Mouse (Mus musculus): Measurements from ENCODE around the gene Gulp1. TPM values are rescaled to one million over a fixed set of nuclear protein-coding genes. Genes with fewer than 3 reads are reported as not detected.

Gene Gulp1
- polyA plus RNA-seq, 1 experiment from 2014 or later: 11.4 TPM

GRCm38 (mm10) chr1:44593109-44593508 lies 41.8 kb downstream of the Gulp1 start:
- no peak for ATAC-seq (replicated peaks; ENCODE audit: insufficient number of reproducible peaks, insufficient read depth, low FRiP score, low read depth)
- 74% methylated on average over 1 of the region's 1 CpGs for WGBS

GRCm38 (mm10) chr1:44598312-44598711 lies 47.0 kb downstream of the Gulp1 start:
- 87% methylated on average over 2 of the region's 2 CpGs for WGBS
- Histone ChIP-seq H3K4me1 (replicated peaks) (no peaks in the 10 kb centered on the region), H3K4me2 (no peak overlapping the region), H3K27me3 (no peaks in the 10 kb centered on the region), H3K36me3 (no peaks in the 10 kb centered on the region), H3K4me3 (no peak overlapping the region), H3K9me3 (replicated peaks) (no peaks in the 10 kb centered on the region), H3K9ac (no peak overlapping the region), H3K27ac (no peak overlapping the region)
- ATAC-seq (replicated peaks; ENCODE audit: insufficient number of reproducible peaks, insufficient read depth, low FRiP score, low read depth): no peak

More at GRCm38 (mm10) chr1:44593109-44593508, 41.8 kb downstream of the Gulp1 start:
- Histone ChIP-seq H3K36me3 (no peaks in the 10 kb centered on the region), H3K4me1 (replicated peaks) (peaks cover 5% of the 10 kb centered on the region; the same call in 1 of the 2 replicates), H3K9me3 (replicated peaks) (no peaks in the 10 kb centered on the region), H3K27ac (no peak overlapping the region), H3K27me3 (no peaks in the 10 kb centered on the region), H3K4me3 (no peak overlapping the region), H3K4me2 (no peak overlapping the region), H3K9ac (no peak overlapping the region)

DNA sequence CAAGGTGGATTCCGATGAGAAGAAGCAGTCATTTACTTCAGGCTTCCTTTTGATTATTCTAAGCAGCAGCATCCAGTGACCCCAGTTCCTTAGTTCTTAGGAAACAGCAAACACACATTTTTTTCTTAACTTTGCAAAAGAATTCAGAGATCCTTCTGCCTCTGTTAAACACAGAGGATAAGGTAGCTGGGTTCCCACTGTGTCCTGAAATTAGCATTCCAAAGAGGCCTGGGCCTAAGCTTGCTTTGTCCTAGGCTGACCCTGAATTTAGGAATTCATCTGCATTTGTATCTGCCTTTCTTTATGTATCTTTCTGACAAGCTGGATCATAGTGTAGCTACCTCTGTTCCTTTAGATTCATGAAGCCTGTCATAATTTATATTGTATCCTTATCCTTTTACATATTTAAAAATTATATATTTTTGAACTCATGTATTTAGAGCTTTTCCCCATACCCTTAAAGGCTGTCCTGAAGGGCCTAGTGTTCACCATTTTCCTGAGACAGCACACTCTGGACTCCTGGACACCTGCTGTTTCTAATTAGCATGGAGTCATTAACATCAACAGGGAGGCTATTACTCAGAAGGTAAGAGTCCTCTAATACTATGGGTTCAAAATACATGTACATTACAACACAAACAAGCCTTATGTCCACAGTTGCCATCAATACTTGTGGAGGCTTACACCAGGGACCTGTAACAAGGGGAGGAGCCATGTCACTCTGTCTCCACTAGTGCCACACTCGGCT lies 62.2 kb downstream of the Gulp1 start:
- no peaks in the 10 kb centered on the region for H3K9me3 ChIP-seq (replicated peaks)
- H3K4me1 ChIP-seq (replicated peaks): no peaks in the 10 kb centered on the region
- no peaks in the 10 kb centered on the region for H3K36me3 ChIP-seq
- H3K27me3 ChIP-seq: no peaks in the 10 kb centered on the region
- ATAC-seq (replicated peaks; ENCODE audit: insufficient number of reproducible peaks, insufficient read depth, low FRiP score, low read depth): no peak
- H3K4me2 ChIP-seq: no peak overlapping the region
- H3K9ac ChIP-seq: no peak overlapping the region
- WGBS: 73% methylated on average over 2 of the region's 2 CpGs
- no peak overlapping the region for H3K4me3 ChIP-seq
- no peak overlapping the region for H3K27ac ChIP-seq

DNA sequence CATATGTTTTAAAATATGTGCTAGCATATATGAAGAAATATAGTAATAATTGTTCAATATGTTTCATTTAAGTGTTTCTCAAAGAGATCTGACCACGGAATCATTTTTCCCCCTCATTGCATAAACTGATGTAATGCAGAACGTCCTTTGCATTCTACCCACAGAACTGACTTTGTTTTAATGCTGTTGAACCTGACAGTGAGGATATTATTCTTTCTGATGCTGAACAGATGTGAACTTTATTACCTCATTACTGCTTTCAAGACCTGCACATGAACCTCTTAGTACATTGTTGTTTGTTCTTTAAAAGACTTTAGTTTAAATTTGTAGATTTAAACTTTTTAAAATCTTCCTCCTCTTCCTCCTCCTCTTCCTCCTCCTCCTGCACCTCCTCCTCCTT lies 67.4 kb downstream of the Gulp1 start:
- Histone ChIP-seq H3K27me3 (no peaks in the 10 kb centered on the region), H3K4me3 (no peak overlapping the region), H3K27ac (no peak overlapping the region), H3K36me3 (no peaks in the 10 kb centered on the region), H3K4me2 (no peak overlapping the region), H3K4me1 (replicated peaks) (no peaks in the 10 kb centered on the region), H3K9ac (no peak overlapping the region), H3K9me3 (replicated peaks) (no peaks in the 10 kb centered on the region)
- 56% methylated on average over 2 of the region's 2 CpGs for WGBS
- ATAC-seq (replicated peaks; ENCODE audit: insufficient number of reproducible peaks, insufficient read depth, low FRiP score, low read depth): no peak

GRCm38 (mm10) chr1:44634481-44634880 lies 83.2 kb downstream of the Gulp1 start:
- H3K36me3 ChIP-seq: no peaks in the 10 kb centered on the region
- WGBS: 36% methylated on average over 4 of the region's 4 CpGs
- no peak for ATAC-seq (replicated peaks; ENCODE audit: insufficient number of reproducible peaks, insufficient read depth, low FRiP score, low read depth)
- H3K27me3 ChIP-seq: no peaks in the 10 kb centered on the region
- no peak overlapping the region for H3K4me3 ChIP-seq
- no peak overlapping the region for H3K4me2 ChIP-seq
- no peak overlapping the region for H3K9ac ChIP-seq
- H3K4me1 ChIP-seq (replicated peaks): no peaks in the 10 kb centered on the region
- no peaks in the 10 kb centered on the region for H3K9me3 ChIP-seq (replicated peaks)
- no peak overlapping the region for H3K27ac ChIP-seq

DNA sequence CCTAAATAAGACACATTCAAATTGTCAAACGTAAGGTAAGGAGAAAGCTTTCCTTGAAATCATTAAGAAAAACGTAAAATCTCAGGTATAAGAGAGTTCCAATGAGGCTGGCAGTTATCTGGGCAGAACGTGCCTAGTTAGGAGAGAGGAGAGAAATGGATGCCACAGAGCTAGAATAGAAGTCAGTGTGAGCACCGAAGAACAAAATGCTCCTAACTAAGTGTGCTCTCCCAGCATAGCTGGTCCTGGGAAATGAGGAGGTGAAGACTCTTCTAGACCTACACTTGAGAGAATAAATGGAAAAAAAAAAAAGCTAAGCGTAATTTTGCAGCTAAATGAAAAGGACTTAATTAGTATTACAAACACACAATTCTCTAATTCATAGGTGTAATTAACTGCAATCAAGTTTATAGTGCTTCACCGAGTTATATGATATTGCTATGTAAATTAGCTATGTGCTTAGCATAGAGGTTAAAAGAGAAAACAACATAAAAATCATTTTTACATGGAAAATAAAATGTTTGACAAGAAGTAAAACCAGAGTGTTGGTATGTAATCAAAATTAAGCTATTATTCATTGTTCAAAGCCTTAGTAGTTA lies 94.5 kb downstream of the Gulp1 start:
- 84% methylated on average over 6 of the region's 6 CpGs for WGBS
- Histone ChIP-seq H3K4me2 (no peak overlapping the region), H3K27ac (no peak overlapping the region), H3K9ac (no peak overlapping the region), H3K27me3 (no peaks in the 10 kb centered on the region), H3K36me3 (no peaks in the 10 kb centered on the region), H3K4me3 (no peak overlapping the region), H3K4me1 (replicated peaks) (no peaks in the 10 kb centered on the region), H3K9me3 (replicated peaks) (no peaks in the 10 kb centered on the region)
- no peak for ATAC-seq (replicated peaks; ENCODE audit: insufficient number of reproducible peaks, insufficient read depth, low FRiP score, low read depth)

DNA sequence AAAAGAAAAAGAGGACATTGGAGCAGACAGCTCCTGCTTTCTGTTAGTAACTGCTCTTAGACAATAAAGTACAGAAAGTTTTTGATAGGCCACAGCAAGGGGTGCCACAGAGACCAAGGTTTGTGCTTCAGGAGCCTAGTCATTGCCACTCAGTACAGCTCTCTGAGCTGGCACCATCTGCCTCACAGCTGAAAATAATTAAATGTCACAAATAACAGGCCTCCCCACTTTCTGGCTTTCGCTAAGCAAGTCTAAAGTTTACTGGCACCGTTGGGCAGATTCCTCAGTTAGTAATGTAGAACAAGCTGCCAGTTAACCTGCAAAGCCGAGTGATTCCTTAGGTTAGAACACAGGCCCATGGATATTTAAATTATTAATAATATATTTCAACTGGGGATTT lies 127.7 kb downstream of the Gulp1 start:
- H3K9ac ChIP-seq: no peak overlapping the region
- H3K36me3 ChIP-seq: no peaks in the 10 kb centered on the region
- 0 out of 2 replicates have a peak, but pooled peaks cover 2% of the 10 kb centered on the region for H3K4me1 ChIP-seq (replicated peaks)
- ATAC-seq (replicated peaks; ENCODE audit: insufficient number of reproducible peaks, insufficient read depth, low FRiP score, low read depth): no peak
- H3K27ac ChIP-seq: no peak overlapping the region
- H3K9me3 ChIP-seq (replicated peaks): no peaks in the 10 kb centered on the region
- H3K4me3 ChIP-seq: no peak overlapping the region
- H3K27me3 ChIP-seq: no peaks in the 10 kb centered on the region
- H3K4me2 ChIP-seq: no peak overlapping the region
- 77% methylated on average over 3 of the region's 3 CpGs for WGBS

DNA sequence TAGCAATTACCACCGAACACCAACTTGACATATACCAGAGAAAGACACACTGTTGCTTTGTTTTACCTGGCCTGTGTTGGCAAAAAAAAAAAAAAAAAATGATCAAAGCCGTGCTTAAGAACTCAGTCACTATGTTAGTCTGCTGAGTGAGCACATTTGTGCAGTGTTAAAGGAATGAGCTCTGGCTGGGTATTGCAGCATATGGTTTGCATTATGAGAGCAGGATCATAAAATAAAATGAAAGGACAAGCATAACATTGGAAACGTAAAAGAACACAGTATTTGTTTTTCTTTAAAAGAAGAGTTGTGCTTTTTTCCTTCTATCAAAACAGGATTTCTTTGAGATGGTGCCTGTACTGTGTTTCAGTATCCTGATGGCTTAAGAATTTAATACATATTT lies 128.1 kb downstream of the Gulp1 start:
- Histone ChIP-seq H3K4me2 (no peak overlapping the region), H3K9ac (no peak overlapping the region), H3K9me3 (replicated peaks) (no peaks in the 10 kb centered on the region), H3K4me3 (no peak overlapping the region), H3K36me3 (no peaks in the 10 kb centered on the region), H3K27me3 (no peaks in the 10 kb centered on the region), H3K4me1 (replicated peaks) (0 out of 2 replicates have a peak, but pooled peaks cover 2% of the 10 kb centered on the region), H3K27ac (no peak overlapping the region)
- no peak for ATAC-seq (replicated peaks; ENCODE audit: insufficient number of reproducible peaks, insufficient read depth, low FRiP score, low read depth)
- WGBS: 49% methylated on average over 3 of the region's 3 CpGs

DNA sequence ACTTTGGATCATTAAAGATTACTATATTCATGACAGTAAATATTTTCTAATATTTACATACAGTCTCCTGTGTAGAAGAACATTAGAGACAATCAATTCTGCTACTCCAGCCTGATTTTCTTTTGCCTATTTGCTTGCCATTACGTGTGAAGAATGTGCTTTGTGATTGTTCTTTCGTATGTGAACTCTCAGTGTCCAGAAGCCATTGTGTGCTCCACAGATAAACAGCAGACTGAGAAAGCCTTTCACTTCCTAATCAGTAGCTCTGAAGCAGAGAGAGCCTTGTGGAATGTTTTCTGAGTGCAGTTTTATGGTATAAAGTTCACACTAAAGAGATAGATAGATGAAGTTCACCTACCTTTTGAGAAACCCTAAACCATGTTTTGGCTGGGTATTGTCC lies 131.2 kb downstream of the Gulp1 start:
- H3K27ac ChIP-seq: no peak overlapping the region; the same call in 1 of the 2 replicates
- H3K4me2 ChIP-seq: no peak overlapping the region
- no peak overlapping the region for H3K9ac ChIP-seq
- WGBS: 23% methylated on average over 2 of the region's 2 CpGs
- H3K36me3 ChIP-seq: no peaks in the 10 kb centered on the region
- H3K9me3 ChIP-seq (replicated peaks): no peaks in the 10 kb centered on the region
- 0 out of 2 replicates have a peak, but pooled peaks cover 2% of the 10 kb centered on the region for H3K4me1 ChIP-seq (replicated peaks)
- ATAC-seq (replicated peaks; ENCODE audit: insufficient number of reproducible peaks, insufficient read depth, low FRiP score, low read depth): no peak
- H3K27me3 ChIP-seq: no peaks in the 10 kb centered on the region
- H3K4me3 ChIP-seq: no peak overlapping the region

- Histone ChIP-seq H3K36me3 (no peaks in the 10 kb centered on the region), H3K4me1 (replicated peaks) (0 out of 2 replicates have a peak, but pooled peaks cover 2% of the 10 kb centered on the region), H3K9me3 (replicated peaks) (no peaks in the 10 kb centered on the region), H3K4me3 (no peak overlapping the region), H3K4me2 (no peak overlapping the region), H3K27me3 (no peaks in the 10 kb centered on the region), H3K27ac (no peak overlapping the region), H3K9ac (no peak overlapping the region)
- ATAC-seq (replicated peaks; ENCODE audit: insufficient number of reproducible peaks, insufficient read depth, low FRiP score, low read depth): no peak
- whole genome bisulfite sequencing: 75% methylated on average over 6 of the region's 6 CpGs
These were observed 132.4 kb downstream of the Gulp1 start for GRCm38 (mm10) chr1:44683723-44684122.

DNA sequence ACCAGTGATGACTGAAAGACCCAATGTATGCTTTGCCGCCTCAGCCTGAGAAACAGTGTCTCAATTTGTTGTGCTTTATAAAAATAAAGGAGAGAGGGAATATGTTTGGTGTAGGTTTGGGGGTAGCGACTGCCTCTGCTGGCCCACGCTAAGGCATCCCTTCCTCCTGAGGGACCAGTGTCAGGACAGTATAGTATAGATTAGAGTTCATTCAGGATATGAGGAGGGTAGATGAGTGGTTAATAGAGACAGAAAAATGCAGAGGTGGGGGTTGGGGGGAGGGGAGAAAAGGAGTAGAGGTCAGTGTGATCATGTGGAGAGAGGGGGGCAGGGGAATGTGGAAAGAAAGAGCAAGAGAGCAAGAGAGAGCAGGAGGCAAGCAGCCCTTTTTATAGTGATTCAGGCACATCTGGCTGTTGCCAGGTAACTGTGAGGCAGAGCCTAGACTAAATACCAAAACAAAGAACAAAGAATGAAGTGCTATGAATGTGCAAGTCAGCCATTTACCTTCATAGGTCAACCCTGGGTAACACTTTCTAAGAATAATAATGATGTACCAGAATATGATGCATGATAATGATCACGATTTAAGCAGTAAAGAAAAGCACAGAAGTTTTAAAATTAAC lies 169.6 kb downstream of the Gulp1 start:
- H3K4me1 ChIP-seq (replicated peaks): no peaks in the 10 kb centered on the region
- no peak overlapping the region for H3K4me2 ChIP-seq
- 78% methylated on average over 4 of the region's 4 CpGs for WGBS
- H3K4me3 ChIP-seq: no peak overlapping the region
- no peaks in the 10 kb centered on the region for H3K27me3 ChIP-seq
- ATAC-seq (replicated peaks; ENCODE audit: insufficient number of reproducible peaks, insufficient read depth, low FRiP score, low read depth): no peak
- H3K9ac ChIP-seq: no peak overlapping the region
- H3K36me3 ChIP-seq: no peaks in the 10 kb centered on the region
- H3K9me3 ChIP-seq (replicated peaks): no peaks in the 10 kb centered on the region
- no peak overlapping the region for H3K27ac ChIP-seq

Data from heart, embryonic 15.5 days (tissue).